In genomic region chr11:16751457-16751982, GRCm38 (mm10) we compare ENCODE assay signal across 8 mouse cellular contexts. TPM values are rescaled to one million over a fixed set of nuclear protein-coding genes. Genes with fewer than 3 reads are reported as not detected.
DNase-seq lines count a peak whose midpoint lies in the region; ATAC-seq and TF ChIP-seq lines count a peak whose summit lies in the region.

No protein-coding gene starts in this region.

- H3K4me1 ChIP-seq in ES-E14 (ENCODE audit: control insufficient read depth in 2 of 2, insufficient read depth in 2 of 2, low read length in 2 of 2, poor library complexity in 1 of 2), result no peaks in the 10 kb centered on the region
- H3K4me1 ChIP-seq in hindbrain, postnatal 0 days (ENCODE audit: insufficient read depth, low read length), result no peaks in the 10 kb centered on the region

- no peak for TF ChIP-seq CTCF in gastrocnemius, adult 2 months (IDR thresholded peaks at IDR 0.05)
- no peak for TF ChIP-seq CTCF in hindbrain, postnatal 0 days (IDR thresholded peaks at IDR 0.05; ENCODE audit: low read depth)

- in situ Hi-C loops in ES-E14 (cut with MboI; ENCODE audit: low sequenced_read_pairs in 2 of 2, unreplicated experiment in 2 of 2), result no loop called here

- no peak for ATAC-seq in hindbrain, postnatal 0 days

- peak overlapping the region; percentile 91 for H3K27ac ChIP-seq in gastrocnemius, adult 2 months
- H3K27ac ChIP-seq in ES-E14 (ENCODE audit: insufficient read depth, low read depth, low read length, poor library complexity, severe bottlenecking), result no peak overlapping the region
- H3K27ac ChIP-seq in hindbrain, postnatal 0 days, result peak overlapping the region; percentile 48; the same call in 1 of the 2 replicates

- no peaks in the 10 kb centered on the region for H3K9me3 ChIP-seq in ES-E14 (ENCODE audit: control insufficient read depth, insufficient read depth, low read depth, low read length)
- H3K9me3 ChIP-seq in hindbrain, postnatal 0 days (ENCODE audit: low read length), result no peaks in the 10 kb centered on the region

- H3K36me3 ChIP-seq in ES-E14 (ENCODE audit: control insufficient read depth, insufficient read depth, low read length, poor library complexity, severe bottlenecking), result no peaks in the 10 kb centered on the region
- no peaks in the 10 kb centered on the region for H3K36me3 ChIP-seq in hindbrain, postnatal 0 days (ENCODE audit: insufficient read depth, low read length)

- no peaks in the 10 kb centered on the region for H3K27me3 ChIP-seq in hindbrain, postnatal 0 days (ENCODE audit: insufficient read depth, low read length)

- WGBS in hindbrain, postnatal 0 days, result 36% methylated on average over 7 of the region's 7 CpGs

- H3K9ac ChIP-seq in ES-E14 (ENCODE audit: insufficient read depth, low read depth, low read length, poor library complexity, severe bottlenecking), result 0 out of 2 replicates have a peak overlapping the region, but pooled peaks have one; percentile 68
- H3K9ac ChIP-seq in hindbrain, postnatal 0 days (replicated peaks; ENCODE audit: low read length), result peak overlapping the region; percentile 61

- no peak for DNase-seq in gastrocnemius, adult 2 months
- no peak for DNase-seq in gastrocnemius, postnatal 4 days (ENCODE audit: low spot score in 2 of 2)
- no peak for DNase-seq in ES-E14 (ENCODE audit: low read depth, low spot score)
- no peak for DNase-seq in hindbrain, postnatal 0 days (ENCODE audit: low spot score)
- peak; percentile 85 for DNase-seq in lung, postnatal 10 days
- no peak for DNase-seq in cerebellum, postnatal 4 days (ENCODE audit: low spot score in 2 of 2)
- no peak for DNase-seq in T-cell, adult 2 months (ENCODE audit: low spot score)
- DNase-seq in adrenal gland, postnatal 25 days, result no peak

- peak overlapping the region; percentile 78 for H3K4me3 ChIP-seq in gastrocnemius, adult 2 months
- H3K4me3 ChIP-seq in ES-E14 (ENCODE audit: insufficient read depth in 1 of 2, low read depth in 1 of 2, low read length in 2 of 2, poor library complexity in 1 of 2, severe bottlenecking in 1 of 2), result peak overlapping the region; percentile 69 to 78
- H3K4me3 ChIP-seq in hindbrain, postnatal 0 days (ENCODE audit: low read length), result peak overlapping the region; percentile 77

- intact Hi-C loops in gastrocnemius, adult 2 months (cut with DNase I), result loop anchor here (5.0 kb wide), 2 partner anchors 116 to 224 kb away; no protein-coding TSS in a partner anchor

- H3K4me2 ChIP-seq in hindbrain, postnatal 0 days (ENCODE audit: low read depth, low read length), result peak overlapping the region; percentile 95

TF ChIP-seq in ES-E14, 5 proteins besides CTCF, POLR2A, EP300 and RAD21:
- TF ChIP-seq ZNF384 (IDR thresholded peaks at IDR 0.05; ENCODE audit: low read depth, low read length), result no peak
- no peak for TF ChIP-seq ZC3H11A (IDR thresholded peaks at IDR 0.05; ENCODE audit: borderline replicate concordance, low read depth, low read length)
- no peak for TF ChIP-seq CHD2 (IDR thresholded peaks at IDR 0.05; ENCODE audit: low read depth, low read length)
- no peak for TF ChIP-seq HCFC1 (IDR thresholded peaks at IDR 0.05; ENCODE audit: borderline replicate concordance, insufficient read depth, low read length)
- no peak for TF ChIP-seq MAFK (IDR thresholded peaks at IDR 0.05; ENCODE audit: insufficient read depth, low read depth, low read length)

RNA-seq across cellular contexts. Expression of gene Egfr, which starts 0.5 kb away (rescaled TPM):
- 10 to 100 TPM; 12.2 to 14.7 TPM for total RNA-seq in gastrocnemius, adult 2 months (2021)
- 10 to 100 TPM; 32.9 to 40.1 TPM for total RNA-seq in gastrocnemius, postnatal 4 days (2021)
- 18.6 and 22.2 TPM in 2 replicates for total RNA-seq in ES-E14 (2012; rRNA removed)
- 23.8 and 29.3 TPM in 2 replicates for total RNA-seq in hindbrain, postnatal 0 days (2014; rRNA removed)
- 12.4 and 12.7 TPM in 2 replicates for polyA plus RNA-seq in hindbrain, postnatal 0 days (2015; fragmentation: Nextera tagmentation; extraction: Ambion mirVana)
- 6.9 and 7.7 TPM in 2 replicates for total RNA-seq in adrenal gland, postnatal 25 days (2021)
